Mouse (Mus musculus) kidney, postnatal 25 days (tissue): Measurements from ENCODE around the gene Prpf6.

Experiments used
- DNase-seq, 2 experiments: peaks; one replicate each; pipeline ENCODE4 v3.0.0; 2021; ENCODE audit warnings: mixed read lengths in 2 of 2

The Prpf6 gene

DNA sequence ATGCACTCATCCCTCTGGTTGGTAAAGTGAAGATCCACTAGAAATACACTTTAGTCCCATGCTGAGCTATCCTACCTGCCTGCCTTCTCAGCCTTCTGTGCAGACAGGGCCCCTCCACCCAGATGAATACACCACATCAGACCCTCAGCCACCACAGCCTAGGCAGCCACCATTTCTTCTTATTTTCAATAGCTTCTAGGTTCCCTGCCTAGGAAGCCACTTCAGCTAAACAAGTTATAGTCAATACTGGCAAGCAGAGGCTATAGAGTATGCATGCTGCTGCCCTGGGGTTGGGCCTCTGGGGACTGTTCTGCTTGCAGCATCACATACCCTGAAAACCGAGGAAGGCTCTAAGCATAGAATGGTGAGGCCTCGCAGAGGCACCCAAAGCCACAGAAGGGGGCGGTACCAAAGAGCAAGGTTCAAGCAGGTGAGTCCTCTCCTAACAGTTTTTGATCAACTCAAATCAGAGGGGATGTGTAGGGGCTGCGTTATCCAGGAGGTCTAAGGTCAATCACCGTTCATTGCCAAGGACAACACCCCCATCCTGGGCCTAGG lies at the start of gene Prpf6:
Prpf6 (plus strand) TSS at position 341 of the 558 bp plus-strand sequence.
- peak; percentile 41 to 47 for DNase-seq

DNA sequence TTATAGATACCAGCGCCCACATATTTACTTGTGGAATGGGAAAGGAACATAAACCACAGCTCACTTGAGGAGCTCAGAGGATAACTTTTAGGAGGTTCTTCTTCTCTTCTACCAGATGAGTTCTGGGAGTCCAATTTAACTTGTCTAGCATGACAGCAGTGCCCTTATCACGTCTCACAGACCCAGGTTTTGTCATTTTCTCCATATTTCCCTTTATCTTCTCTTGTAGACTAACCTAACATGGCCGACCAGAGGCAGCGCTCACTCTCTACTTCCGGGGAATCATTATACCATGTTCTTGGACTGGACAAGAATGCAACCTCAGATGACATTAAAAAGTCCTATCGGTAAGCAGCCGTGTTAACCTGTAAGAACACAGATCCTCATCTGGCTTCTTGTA lies 45.5 kb upstream of the Prpf6 start:
- DNase-seq = no peak

DNA sequence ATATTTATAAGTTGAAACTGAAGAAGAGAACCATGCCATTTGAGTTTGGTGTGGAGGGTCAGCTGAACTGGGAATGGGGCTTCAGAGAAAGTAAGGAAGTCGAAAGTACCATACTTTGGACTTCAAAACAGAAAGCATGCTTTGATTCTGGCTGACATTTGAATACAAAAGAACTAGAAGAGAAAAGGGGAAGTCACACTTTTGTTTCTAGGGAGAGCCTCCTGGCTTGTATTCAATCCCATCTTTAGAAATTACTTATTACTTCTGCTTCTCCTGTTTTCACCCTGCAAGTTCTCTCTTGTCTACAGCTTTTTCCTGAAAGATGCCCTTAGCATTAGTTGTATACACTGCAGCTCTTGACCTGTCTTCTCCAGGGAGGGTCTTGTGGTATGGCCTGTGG lies 43.4 kb upstream of the Prpf6 start:
- DNase-seq = no peak

DNA sequence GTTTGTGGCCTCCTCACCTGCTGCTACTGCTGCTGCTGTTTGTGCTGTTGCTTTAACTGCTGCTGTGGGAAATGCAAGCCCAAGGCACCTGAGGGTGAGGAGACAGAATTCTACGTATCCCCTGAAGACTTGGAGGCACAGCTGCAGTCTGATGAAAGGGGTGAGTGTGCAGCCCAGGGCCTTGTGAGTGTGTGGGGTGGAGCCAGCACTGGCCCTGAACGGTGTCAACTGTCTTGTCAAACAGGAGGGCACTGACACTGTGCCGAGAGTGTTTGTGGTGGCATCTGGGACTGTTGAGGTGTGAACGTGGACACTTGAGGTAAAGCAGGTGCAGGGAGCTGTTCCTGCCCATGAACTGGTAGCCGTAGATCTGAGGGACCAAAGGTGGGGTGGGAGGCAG lies 43.0 kb upstream of the Prpf6 start:
- DNase-seq = no peak

DNA sequence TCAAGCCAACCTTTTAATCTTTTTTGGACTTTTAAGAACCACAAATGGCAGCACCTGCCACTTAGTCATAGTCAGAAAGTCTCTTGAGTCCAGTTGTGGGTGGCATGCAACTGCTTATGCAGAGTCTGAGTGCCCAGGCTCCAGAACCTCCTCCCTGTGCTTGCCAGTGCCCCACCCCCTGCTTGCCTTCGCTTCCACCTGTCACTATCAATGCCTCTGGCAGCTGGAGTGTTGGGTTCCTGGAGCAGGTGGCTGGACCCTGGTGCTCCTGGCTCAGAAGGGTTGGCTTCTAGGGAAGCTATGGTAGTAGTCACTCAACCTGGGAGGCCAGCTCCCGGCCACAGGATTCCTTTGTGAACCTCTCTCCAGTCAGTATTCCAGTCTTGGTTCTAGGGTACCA lies 41.4 kb upstream of the Prpf6 start:
- DNase-seq = no peak

DNA sequence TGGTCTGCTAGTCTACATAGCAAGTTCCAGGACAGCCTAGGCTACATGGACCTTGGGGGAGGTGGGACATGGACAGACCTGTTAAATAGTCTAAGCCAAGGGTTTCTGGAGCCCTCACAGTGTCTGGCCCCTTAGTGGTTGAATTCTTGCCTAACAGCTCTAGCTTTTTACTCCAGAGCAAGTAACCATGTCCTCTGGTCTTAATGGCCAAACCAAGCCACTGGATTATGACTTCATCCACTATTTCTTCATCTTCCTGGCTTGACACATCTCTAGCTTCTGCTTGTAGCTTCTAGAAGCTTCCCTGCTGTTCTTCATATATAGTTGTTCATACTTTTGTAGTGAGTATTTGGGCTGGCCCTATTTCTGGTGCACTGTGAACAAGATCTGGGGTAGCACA lies 37.9 kb upstream of the Prpf6 start:
- no peak for DNase-seq

DNA sequence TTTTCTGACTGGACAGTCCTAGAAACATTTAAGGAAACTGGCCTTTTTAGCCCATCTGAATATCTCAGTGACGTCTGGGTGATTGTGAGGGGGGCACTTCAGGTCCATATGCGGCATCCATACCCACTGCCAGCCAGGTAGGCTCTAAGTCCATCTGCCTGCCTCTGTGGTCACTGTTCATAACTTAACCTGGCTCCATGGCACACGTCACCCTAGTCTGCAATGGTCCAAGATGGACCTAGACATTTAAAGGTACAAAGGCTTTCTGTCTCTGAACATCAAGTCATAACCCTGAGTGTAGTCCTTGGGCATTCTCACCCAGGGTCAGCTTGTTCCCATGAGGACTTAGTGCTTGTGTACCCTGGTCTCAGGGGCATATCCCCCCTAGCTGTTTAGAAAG lies 24.3 kb upstream of the Prpf6 start:
- DNase-seq = no peak

DNA sequence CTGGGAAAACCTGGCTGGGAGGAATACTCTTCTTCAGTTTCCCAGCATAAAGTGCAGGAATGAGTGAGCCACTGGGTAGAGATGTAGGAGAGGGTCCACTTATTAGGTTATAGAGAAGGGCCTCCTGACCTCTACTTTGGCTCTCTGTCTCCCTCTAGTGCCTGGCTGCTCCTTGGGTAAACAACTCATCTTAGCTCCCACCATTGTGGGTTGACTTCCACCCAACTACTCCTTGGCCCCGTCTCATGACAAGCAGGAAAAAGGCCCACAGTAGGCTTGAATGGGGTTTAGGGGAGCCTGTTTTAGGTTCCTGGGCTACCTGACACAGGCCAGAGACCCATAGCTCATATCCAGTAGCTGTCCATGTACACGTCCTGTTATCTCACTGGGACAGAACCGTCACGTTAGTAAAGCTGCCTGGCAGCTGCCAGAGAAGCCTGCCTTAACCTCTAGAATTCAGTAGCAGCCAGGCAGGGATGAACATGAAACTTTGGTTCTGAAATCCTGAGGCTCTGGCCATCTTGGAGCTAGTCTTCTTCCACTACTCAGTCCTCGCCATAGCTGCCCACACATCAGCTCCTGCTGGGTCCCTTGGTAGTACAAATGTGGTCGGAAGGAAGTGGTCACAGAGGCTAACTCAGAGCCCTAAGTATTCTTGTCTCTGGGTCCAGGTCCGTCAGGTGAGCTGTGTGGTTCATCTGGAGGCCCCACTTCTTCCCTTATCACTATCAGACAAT lies 23.2 kb upstream of the Prpf6 start:
- peak; percentile 65 to 83 for DNase-seq

DNA sequence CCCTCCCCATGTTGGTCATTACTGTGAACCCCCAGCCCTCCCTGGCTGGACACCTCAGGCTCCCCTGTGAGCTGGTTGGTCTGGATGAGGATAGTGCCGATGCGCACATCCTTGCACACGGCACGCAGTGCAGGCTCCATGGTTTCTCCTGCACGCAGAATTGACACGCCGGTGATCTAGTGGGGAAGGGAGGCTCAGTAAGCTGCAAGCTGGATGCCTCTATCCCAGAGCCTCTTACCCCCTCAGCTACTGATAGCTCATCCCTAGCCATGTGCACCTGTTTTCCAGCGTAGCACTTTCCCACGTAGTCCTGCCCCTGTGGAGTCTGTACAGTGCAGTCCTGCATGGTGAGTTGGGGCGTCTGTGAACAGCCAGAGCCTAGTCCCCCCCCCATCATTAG lies 21.8 kb upstream of the Prpf6 start:
- DNase-seq = peak in 1 of 2 experiments; percentile 31

DNA sequence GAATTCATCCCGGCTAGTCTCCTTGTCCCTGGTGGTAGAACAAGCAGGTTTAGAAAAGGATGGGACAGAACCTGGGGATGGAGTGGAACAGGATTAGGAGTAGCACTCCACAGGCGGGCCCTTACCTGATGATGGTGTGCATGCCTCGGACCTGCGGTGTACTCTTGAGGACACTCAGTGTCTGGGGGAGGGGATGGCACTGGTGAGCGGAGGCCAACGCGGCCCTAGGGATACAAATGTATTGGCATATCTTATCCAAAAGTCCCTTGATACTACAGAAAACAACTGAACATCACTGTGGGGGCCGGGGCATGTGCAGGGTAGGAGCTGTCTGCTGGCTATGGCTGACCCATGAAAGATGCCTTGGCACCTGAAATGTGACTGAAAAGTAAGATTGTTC lies 21.3 kb upstream of the Prpf6 start:
- DNase-seq = peak in 1 of 2 experiments; percentile 20

DNA sequence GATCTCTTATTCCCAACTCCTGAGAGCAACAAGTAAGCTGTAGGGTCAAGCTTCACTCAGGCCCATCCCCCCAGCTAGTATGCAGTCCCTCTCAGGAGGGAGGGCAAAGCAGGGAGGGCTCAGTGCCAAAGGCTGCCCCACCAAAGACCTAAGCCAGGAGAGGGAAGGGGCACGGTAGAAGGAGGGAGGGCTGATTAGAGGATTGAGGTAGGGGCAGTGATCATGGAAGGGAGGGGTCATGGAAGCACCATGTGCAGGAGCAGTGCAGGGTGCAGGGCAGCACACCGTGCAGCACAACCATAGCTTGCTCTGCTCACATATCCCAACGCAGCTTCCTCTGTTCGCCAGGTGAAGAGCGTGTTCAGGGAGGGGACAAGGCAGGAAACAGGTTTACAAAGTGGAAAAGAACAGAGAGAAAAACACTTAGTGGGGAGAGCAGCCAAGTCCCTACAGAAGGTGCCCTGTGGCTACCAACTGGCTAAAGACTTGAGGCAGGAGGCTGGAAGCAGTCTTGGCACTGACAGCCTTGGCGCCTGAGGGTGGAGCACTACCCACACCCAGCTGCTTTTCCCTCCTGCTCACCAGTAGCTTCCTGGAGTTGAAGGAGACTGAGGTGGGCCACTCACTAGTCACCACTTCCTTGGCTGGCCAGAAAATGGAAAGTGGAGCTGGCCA lies 20.6 kb upstream of the Prpf6 start:
- peak in 1 of 2 experiments; percentile 24 for DNase-seq

DNA sequence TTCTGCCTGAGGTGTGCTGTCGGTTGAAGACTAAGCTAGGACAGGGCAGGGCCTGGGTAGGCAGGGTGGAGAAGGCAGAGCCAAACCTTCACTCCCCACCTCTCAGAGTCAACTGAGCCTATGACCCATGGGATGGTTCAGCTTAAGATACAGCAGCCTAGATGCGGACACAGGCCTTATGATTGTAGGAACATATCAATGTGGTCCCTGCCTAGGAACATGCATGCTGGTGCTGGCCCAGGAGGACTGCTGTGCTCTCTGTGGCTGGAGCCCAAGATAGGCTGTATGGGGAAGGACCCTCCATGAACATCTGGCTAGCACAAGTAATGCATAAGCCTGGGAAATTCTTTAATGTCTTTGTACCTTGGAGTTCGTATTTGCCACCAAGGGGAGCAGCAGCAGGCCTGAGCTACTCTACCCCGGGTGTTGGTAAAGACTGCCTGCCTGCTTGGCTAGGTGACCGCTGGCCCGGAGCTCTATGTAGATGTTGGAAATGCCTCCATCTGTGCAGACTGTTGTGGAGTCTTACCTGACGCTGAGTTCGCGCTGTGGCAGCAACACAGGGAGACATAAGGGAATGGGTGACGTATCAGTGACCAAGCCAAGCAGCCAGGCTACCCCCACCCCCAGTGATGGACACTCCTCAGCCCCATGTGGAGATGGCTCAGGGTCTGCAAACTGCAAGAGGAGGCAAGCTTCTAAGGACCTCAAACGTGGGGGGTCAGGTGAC lies 19.6 kb upstream of the Prpf6 start:
- DNase-seq = peak in 1 of 2 experiments; percentile 28

DNA sequence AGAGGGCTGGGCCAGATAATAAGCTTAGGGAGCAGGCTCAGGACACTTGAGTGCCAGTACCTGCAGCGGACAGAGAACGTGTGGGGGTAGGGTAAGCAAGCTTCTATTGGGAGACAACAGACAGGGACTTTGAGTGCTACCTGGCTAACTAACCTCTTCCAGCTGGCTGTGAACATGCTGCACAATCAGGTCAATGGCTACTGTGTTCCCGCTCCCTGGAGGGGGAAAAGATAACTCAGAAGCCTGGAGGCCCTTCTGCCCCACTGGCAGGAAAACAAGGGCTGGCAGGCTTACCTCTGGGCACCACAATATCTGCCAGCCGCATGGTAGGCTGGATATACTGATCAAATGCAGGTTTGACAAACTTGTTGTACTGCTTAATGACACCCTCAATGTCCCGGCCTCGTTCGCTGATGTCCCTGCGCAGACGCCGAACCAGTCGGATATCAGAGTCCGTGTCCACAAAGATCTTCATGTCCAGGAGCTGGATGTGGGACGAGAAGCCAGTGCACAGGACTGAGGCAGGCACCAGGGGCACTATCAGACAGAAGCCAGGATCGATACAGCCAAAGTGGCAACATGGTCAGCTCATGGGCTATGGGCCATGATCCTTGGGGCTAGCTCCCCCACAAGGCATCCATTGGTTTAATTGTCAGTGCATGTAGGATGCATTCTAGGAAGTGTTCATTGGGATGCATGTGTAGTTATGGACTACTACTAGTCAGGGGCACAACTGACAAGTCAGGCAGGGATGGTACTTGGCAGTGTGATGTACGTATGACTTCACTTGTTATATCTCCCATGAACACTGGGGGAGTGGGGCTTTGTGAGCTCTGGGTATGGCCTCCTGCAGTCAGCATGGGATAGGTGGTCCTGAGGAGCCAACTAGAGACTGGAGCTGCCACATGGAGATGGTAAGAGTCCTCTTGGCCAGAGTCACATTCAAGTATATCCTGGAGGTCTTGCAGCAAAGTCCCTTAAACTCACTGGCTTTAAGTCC lies 18.4 kb upstream of the Prpf6 start:
- DNase-seq = peak in 1 of 2 experiments; percentile 31

DNA sequence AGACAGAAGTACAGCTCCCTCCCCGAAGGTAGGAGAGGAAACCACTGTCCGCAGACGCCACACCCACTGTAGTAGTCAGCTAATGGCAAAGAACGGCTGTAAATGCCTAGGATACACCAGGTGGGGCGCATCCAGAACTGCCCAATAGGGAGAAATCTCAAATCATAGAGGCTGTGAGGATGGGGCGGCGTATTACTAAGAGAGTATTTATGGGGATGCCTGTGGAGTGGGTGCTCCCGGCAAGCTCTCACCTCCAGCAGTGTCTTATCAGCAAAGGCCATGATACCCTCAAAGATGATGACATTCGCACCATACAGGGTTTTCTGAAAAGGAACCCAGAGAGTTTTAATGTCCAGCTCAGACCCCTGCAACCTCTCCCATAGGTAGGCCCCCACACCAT lies 17.7 kb upstream of the Prpf6 start:
- peak in 1 of 2 experiments; percentile 12 for DNase-seq

DNA sequence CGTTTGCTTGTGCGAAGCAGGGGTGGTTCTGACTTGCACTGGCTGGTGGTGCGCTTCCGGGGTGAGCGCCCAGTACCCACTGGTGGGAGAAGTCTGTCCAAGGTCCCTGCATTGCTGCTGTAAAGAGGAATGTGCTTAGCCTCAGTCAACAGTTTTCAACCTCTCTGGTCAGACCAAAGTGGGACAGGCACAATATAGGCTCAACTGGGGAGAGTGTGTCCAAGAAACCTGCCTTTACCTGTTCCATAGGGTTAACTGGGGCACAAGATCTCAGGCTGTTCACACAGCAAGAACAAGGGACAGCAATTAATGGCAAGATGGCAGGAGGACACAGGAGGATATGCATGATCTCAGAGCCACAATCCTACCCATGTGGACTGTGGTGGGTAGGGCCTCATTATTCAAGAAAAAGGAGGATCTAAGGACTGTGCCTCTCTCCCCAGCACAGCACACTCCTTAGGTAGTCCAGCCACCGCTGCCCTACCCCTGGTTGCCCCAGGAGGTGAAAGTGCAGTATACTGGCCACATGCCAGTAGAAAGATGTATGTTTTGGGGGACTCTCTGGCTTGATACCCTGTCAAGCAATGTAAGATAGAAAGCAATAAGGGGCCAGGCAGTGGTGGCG lies 16.6 kb upstream of the Prpf6 start:
- peak in 1 of 2 experiments; percentile 29 for DNase-seq

DNA sequence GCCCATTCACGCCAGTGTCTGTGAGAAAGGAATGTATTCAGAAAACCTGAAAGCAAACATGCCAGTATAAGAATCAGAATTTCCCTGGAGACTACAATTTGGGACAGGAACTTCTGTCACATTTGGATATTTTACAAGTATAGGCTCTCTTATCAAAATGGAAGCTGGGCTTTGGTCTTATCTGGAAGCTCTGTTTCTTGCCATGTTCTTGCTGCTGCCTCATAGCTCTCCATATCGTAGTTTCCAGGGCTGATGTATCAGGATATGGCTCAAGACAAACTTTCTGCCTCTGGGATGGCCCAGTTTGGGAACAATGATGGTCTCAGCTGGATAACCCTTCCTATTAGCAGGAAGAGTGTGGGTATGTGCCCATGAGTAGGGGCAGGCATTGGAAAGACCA lies 15.1 kb upstream of the Prpf6 start:
- no peak for DNase-seq

DNA sequence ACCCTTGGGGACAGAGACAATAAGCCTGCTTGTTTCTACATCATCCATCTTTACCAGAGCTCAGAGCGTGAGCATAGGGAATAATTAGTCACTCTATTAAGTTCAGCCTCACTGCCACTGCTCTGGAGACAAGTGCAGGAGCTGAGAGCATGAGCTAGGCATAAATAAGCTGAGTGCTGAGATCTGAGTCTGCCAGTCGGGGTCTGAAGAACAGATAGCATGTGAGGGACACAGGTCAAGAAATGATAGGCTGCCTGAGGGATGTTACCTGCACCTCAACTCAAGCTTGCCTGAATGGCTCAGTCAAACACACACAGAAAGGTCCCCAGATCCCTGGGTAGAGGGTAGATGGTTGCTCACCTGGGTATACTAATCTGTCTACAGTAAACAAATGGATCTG lies 14.5 kb upstream of the Prpf6 start:
- DNase-seq = peak in 1 of 2 experiments; percentile 10

DNA sequence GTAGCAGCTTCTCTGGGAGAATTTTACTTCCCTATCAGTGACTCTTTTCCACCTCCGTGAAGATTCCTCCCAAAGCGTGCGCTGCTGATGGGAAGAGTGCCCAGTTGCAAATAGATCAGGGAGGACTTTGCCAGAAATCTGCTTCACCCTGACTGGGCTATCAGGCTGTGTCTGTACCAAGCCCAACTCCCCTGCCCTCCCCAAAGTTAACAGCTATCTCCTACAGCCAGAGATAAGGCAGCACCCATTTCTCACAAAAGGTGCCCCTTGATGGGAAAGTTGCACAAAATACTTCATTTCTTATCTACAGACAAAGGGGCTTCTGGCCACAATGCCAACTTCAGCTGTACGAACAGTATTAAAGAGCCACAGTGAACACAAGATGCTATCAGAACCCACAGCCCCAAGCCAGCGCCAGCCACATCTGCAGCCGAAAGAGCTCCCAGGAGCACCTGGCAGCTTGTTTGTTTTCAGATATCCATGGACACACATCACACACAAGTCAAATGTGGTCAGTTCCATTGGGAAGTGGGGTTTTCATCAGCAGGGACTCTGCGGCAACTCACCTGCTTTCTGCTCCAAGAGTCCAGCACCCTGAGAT lies 13.6 kb upstream of the Prpf6 start:
- peak in 1 of 2 experiments; percentile 15 for DNase-seq

DNA sequence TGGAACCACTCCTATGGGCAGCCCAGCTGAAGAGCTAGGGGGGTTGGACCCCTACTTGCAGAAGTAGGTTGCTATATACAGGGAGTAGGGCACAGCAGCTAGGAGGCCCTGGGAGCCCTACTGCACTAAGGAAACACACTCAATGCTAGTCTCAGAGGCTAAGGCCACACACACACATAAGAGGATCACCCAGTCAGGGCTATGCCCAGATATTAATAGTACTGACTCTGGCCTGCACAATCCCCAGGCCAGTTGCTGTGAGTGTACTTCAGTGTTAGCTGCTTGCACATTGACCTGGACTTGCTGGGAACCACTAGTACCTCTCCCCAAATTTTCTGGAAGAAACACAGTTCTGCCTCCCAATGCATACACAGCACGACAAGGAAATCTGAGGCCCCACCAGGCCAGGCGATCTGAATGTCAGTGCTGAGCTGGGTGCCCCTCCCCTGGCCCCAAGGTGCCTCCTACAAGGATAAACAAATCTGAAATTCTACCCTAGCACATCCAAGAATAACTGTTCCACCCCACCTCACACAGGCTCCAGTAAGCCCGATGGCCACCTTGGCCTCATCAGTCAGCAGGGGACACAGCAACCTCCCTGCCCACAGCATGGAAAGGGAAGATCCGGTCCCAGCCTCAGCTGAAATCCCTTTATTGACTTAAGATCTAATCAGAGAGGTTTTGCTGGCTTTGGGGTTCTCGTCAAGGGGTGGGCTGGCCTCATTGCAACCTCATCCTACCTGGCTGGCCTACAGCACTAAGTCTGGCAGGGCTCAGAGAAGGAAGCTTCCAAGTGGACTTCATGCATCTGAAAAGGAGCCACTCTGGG lies 12.7 kb upstream of the Prpf6 start:
- peak in 1 of 2 experiments; percentile 43 for DNase-seq

DNA sequence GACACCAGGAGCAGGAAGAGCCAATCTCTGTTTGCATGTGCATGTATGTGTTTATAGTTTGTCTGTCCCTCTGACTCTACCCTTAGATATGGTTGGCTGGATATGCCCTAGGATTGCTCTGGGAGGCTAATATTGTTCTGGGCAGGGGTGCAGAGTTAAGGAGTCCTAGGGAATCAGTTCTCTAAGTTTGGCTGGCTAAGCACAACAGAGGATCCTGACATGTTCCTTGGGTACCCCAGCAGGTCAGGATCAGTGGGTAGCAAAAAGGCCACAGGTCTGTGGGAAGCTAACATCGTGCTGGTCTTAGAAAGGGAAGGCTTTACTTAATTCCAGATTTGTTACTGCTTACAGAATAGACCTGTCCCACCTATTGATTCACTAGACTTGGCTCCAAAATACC lies 12.0 kb upstream of the Prpf6 start:
- peak in 1 of 2 experiments; percentile 15 for DNase-seq
